Mouse (Mus musculus) embryonic facial prominence, embryonic 11.5 days (tissue): ENCODE measurements around the gene Tm9sf1. TPM values are rescaled to one million over a fixed set of nuclear protein-coding genes. Genes with fewer than 3 reads are reported as not detected.

Experiments used
- ATAC-seq: fragments of 200-750 bp; cut with Nextera tagmentation; replicated peaks from 2 replicates; pipeline ENCODE4 v1.8.0; 2017; ENCODE audit warnings: low read depth; ENCODE audit not compliant: insufficient number of reproducible peaks, low FRiP score, low TSS enrichment
- DNase-seq: peaks from one replicate; pipeline ENCODE4 v3.0.0-alpha.2; 2015; ENCODE audit warnings: low spot score
- H3K27ac ChIP-seq: fragments of 300-500 bp; sonication (generic); replicated peaks from 2 replicates; pipeline ENCODE4 v1.5.1; 2014; ENCODE audit warnings: mild to moderate bottlenecking, low read depth, low read length, control low read depth
- H3K27me3 ChIP-seq: fragments of 300-500 bp; sonication (generic); 2 replicates; pipeline ENCODE4 v1.6.1; 2014; ENCODE audit warnings: mild to moderate bottlenecking, low read length, moderate library complexity, mixed read lengths; ENCODE audit not compliant: control insufficient read depth, insufficient read depth
- H3K36me3 ChIP-seq: fragments of 300-500 bp; sonication (generic); replicated peaks from 2 replicates; pipeline ENCODE4 v1.6.1; 2014; ENCODE audit warnings: low read depth, mild to moderate bottlenecking, low read length, moderate library complexity, mixed read lengths; ENCODE audit not compliant: control insufficient read depth, insufficient read depth
- H3K4me1 ChIP-seq: fragments of 300-500 bp; sonication (generic); 2 replicates; pipeline ENCODE4 v1.6.1; 2014; ENCODE audit warnings: low read length, mixed read lengths; ENCODE audit not compliant: control insufficient read depth, insufficient read depth
- H3K4me2 ChIP-seq: fragments of 300-500 bp; sonication (generic); 2 replicates; pipeline ENCODE4 v1.6.1; 2014; ENCODE audit warnings: low read depth, mild to moderate bottlenecking, control low read depth, low read length, moderate library complexity
- H3K4me3 ChIP-seq: fragments of 300-500 bp; sonication (generic); 2 replicates; pipeline ENCODE4 v1.5.1; 2014; ENCODE audit warnings: low read depth, low read length, control low read depth
- H3K9ac ChIP-seq: fragments of 300-500 bp; sonication (generic); replicated peaks from 2 replicates; pipeline ENCODE4 v1.6.1; 2014; ENCODE audit warnings: mild to moderate bottlenecking, control low read depth, low read length
- H3K9me3 ChIP-seq: fragments of 300-500 bp; sonication (generic); replicated peaks from 2 replicates; pipeline ENCODE4 v1.6.1; 2016; ENCODE audit warnings: mild to moderate bottlenecking, low read length, inconsistent platforms, mixed read lengths; ENCODE audit not compliant: control insufficient read depth
- WGBS: fragments of 180-500 bp; shearing (Covaris S2); extraction: QIAGEN DNeasy Blood & Tissue Kit; methylation state at CpG from one replicate; pipeline ENCODE4 v1.1.7; 2014; 5-methylcytosine and 5-hydroxymethylcytosine counted together
- polyA plus RNA-seq: library from polyadenylated mRNA; unstranded; fragments of >200 nt; fragmentation: Nextera tagmentation; extraction: Ambion mirVana; gene quantifications from 2 replicates; pipeline ENCODE4 v1.2.1, GENCODE M21; 2014

The Tm9sf1 gene
- polyA plus RNA-seq, 1 experiment from 2014 or later = 70.2 TPM

- H3K27ac ChIP-seq = no peak overlapping the region
- ATAC-seq (no peak), DNase-seq (no peak)
- 92% methylated on average over 11 of the region's 11 CpGs for WGBS
- H3K4me1 ChIP-seq = no peaks in the 10 kb centered on the region; the same call in 1 of the 2 replicates
- no peaks in the 10 kb centered on the region for H3K27me3 ChIP-seq
- H3K9me3 ChIP-seq = no peaks in the 10 kb centered on the region
- H3K9ac ChIP-seq = no peak overlapping the region
- H3K36me3 ChIP-seq = peaks cover 6% of the 10 kb centered on the region
- no peak overlapping the region for H3K4me3 ChIP-seq
- no peak overlapping the region for H3K4me2 ChIP-seq
These were observed 38.8 kb downstream of the Tm9sf1 start for GRCm38 (mm10) chr14:55604823-55605222.

- Histone ChIP-seq H3K9me3 (no peaks in the 10 kb centered on the region), H3K4me2 (peak overlapping the region; percentile 24), H3K9ac (peak overlapping the region; percentile 50), H3K4me1 (no peaks in the 10 kb centered on the region; the same call in 1 of the 2 replicates), H3K27ac (peak overlapping the region; percentile 22), H3K4me3 (peak overlapping the region; percentile 18; the same call in 1 of the 2 replicates), H3K36me3 (peaks cover 10% of the 10 kb centered on the region), H3K27me3 (no peaks in the 10 kb centered on the region)
- DNase-seq = peak; percentile 91
- peak; percentile 80 for ATAC-seq
- 20% methylated on average over 19 of the region's 19 CpGs for WGBS
These were observed 39.7 kb downstream of the Tm9sf1 start for GRCm38 (mm10) chr14:55603633-55604576.

DNA sequence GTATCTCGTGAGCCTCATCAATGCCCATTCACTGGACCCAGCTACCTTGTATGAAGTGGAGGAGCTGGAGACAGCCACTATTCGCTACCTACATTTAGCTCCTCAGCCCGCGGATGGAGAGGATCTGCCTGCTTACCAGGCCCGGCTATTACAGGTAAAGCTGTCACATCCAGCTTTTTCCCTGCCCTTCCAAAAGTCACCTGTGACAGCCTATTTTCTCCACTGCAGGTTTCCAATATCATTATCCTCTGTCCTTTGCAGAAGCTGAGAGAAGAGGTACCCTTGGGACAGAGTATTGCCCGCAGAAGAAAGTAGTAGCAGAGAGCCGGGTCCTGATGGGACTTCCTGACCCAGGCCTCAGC, 40.4 kb downstream of the Tm9sf1 start, which contains the start of gene Irf9:
Gene Irf9 (plus strand): TSS at position 301 of the 362 bp plus-strand sequence.
- Histone ChIP-seq H3K4me1 (no peaks in the 10 kb centered on the region; the same call in 1 of the 2 replicates), H3K9me3 (no peaks in the 10 kb centered on the region), H3K27ac (peak within 1 kb of the TSS; percentile 22), H3K36me3 (peaks cover 11% of the 10 kb centered on the region), H3K4me2 (peak within 1 kb of the TSS; percentile 24), H3K9ac (peak within 1 kb of the TSS; percentile 50), H3K27me3 (no peaks in the 10 kb centered on the region), H3K4me3 (peak within 1 kb of the TSS; percentile 18; the same call in 1 of the 2 replicates)
- DNase-seq (no peak), ATAC-seq (no peak)
- 87% methylated on average over 7 of the region's 7 CpGs for WGBS

- no peak overlapping the region for H3K9ac ChIP-seq
- H3K27ac ChIP-seq = no peak overlapping the region
- DNase-seq = no peak
- peaks cover 15% of the 10 kb centered on the region for H3K36me3 ChIP-seq
- H3K4me1 ChIP-seq = no peaks in the 10 kb centered on the region; the same call in 1 of the 2 replicates
- H3K27me3 ChIP-seq = no peaks in the 10 kb centered on the region
- H3K4me2 ChIP-seq = no peak overlapping the region; the same call in 1 of the 2 replicates
- WGBS = 94% methylated on average over 21 of the region's 21 CpGs
- no peak for ATAC-seq
- no peak overlapping the region for H3K4me3 ChIP-seq
- no peaks in the 10 kb centered on the region for H3K9me3 ChIP-seq
These were observed 44.9 kb downstream of the Tm9sf1 start for GRCm38 (mm10) chr14:55598521-55599390.

DNA sequence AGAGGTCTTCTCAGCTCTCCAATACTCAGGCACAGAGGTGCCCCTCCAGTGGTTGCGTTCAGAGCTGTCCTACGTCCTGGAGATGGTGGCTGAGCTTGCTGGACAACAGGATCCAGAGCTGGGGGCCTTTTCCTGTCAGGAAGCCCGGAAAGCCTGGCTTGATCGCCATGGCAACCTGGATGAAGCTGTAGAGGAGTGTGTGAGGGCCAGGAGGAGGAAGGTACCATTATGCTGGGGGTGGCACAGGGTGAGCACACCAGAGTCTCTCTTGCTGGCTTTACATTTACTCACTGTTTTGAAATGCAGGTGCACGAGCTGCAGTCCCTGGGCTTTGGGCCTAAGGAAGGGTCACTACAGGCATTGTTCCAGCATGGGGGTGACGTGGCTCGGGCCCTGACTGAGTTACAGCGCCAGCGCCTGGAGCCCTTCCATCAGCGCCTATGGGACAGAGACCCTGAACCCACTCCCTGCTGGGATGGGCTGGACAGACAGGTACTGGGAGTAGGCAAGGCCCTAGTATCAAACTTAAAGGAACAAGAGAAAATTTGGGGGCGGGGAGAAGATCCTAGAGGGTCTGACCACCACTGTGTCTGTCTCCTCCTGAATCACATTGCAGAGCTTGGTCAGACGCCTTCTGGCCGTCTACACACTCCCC, 47.4 kb downstream of the Tm9sf1 start:
- H3K4me2 ChIP-seq = no peak overlapping the region
- no peak overlapping the region for H3K4me3 ChIP-seq
- no peak overlapping the region for H3K9ac ChIP-seq
- H3K36me3 ChIP-seq = peaks cover 12% of the 10 kb centered on the region
- 82% methylated on average over 13 of the region's 13 CpGs for WGBS
- H3K27me3 ChIP-seq = no peaks in the 10 kb centered on the region
- H3K4me1 ChIP-seq = 0 out of 2 replicates have a peak, but pooled peaks cover 2% of the 10 kb centered on the region
- no peak for DNase-seq
- no peak for ATAC-seq
- no peak overlapping the region for H3K27ac ChIP-seq
- H3K9me3 ChIP-seq = no peaks in the 10 kb centered on the region

DNA sequence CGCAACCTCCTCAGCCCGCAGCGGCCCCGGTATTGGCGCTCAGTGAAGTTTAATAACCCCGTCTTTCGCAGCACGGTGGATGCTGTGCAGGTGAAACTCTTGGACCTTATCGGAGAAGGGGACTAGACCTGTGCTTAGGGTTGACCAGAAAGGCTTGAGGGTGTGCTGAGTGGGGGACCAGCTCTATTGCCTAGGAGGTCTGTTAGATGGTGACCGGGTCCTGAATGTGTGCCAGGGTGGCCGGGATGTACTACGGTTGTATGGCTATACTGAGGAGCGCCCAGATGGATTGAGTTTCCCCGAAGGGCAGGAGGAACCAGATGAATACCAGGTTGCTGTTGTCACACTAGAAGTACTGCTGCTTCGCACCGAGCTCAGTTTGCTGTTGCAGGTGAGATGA, 51.4 kb downstream of the Tm9sf1 start:
- peaks cover 7% of the 10 kb centered on the region; the same call in 1 of the 2 replicates for H3K36me3 ChIP-seq
- H3K9ac ChIP-seq = peak overlapping the region; percentile 86
- 0 out of 2 replicates have a peak, but pooled peaks cover 2% of the 10 kb centered on the region for H3K4me1 ChIP-seq
- peak overlapping the region; percentile 91 for H3K4me3 ChIP-seq
- no peaks in the 10 kb centered on the region for H3K27me3 ChIP-seq
- H3K9me3 ChIP-seq = no peaks in the 10 kb centered on the region
- DNase-seq (no peak), ATAC-seq (no peak)
- H3K27ac ChIP-seq = peak overlapping the region; percentile 57; the same call in 1 of the 2 replicates
- peak overlapping the region; percentile 91 for H3K4me2 ChIP-seq
- 5% methylated on average over 16 of the region's 16 CpGs for WGBS

DNA sequence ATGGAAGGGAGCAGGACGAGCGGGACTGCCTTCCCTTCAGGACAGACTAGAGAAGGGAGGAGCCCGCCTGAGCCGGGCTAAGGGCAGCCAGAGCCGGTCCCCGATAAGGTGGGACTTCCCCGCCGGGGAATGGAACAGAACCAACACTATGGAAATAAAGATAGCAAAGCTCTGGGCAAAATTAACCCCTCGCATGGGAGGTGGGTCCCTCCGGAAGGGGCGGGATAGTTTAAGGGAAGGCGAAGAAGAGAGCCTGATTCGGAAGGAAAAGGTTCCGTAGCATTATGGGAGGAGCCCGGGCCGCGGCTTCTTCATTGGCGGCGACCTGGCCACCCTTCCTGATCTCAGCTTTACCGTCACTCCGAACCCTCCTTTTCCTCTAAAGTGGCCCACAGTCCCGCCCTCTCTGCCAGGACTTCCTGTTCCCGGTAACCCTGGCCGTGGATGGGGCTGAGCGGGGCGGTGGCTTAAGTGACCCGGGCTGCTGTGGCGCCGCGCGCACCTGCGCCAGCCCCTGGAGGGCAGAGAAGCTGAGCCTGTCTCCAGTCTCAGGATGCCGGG, 52.2 kb downstream of the Tm9sf1 start, which contains the start of gene Rnf31:
Gene Rnf31 (plus strand): TSS at position 378 of the 561 bp plus-strand sequence.
- Histone ChIP-seq H3K4me1 (0 out of 2 replicates have a peak, but pooled peaks cover 2% of the 10 kb centered on the region), H3K9ac (peak within 1 kb of the TSS; percentile 86), H3K9me3 (no peaks in the 10 kb centered on the region), H3K36me3 (peaks cover 7% of the 10 kb centered on the region; the same call in 1 of the 2 replicates), H3K4me2 (peak within 1 kb of the TSS; percentile 91), H3K27ac (peak within 1 kb of the TSS; percentile 89), H3K27me3 (no peaks in the 10 kb centered on the region), H3K4me3 (peak within 1 kb of the TSS; percentile 91)
- DNase-seq = peak; percentile 94
- peak; percentile 88 for ATAC-seq
- WGBS = under 1% methylated on average over 33 of the region's 33 CpGs
